Mouse (Mus musculus): ENCODE measurements around the gene Fam160a2.

DNA sequence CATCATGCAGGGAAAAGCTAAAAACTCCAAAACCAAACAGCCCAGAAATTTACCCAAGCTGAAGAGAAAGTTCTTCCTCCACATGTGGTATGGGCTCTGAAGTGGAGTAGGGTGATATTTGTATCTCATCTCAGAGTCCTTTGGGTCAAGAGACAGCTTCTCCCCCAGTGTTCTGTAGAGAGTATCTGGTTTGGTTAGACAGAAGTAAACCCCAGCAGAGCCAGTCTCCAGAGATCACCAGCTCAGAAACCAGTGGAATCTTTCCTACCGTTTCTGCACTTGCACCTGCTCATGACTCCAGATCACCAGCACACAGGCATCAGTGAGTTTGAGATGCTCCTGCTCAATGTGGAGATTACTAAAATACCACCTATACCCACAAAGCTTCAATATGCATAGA lies 65.8 kb downstream of the Fam160a2 start, which contains the start of gene Olfr690:
- TF ChIP-seq GATA1 (IDR thresholded peaks at IDR 0.05; ENCODE audit: borderline replicate concordance, low read length) (no peak), TAL1 (conservative IDR thresholded peaks at IDR 0.05; ENCODE audit: low read depth, low read length) (no peak), CTCF (IDR thresholded peaks at IDR 0.05; ENCODE audit: low read depth, low read length) (no peak), POLR2AphosphoS5 (IDR thresholded peaks at IDR 0.05; ENCODE audit: insufficient replicate concordance, low read depth, low read length) (no peak)

Measured in G1E (cell line).